Mouse (Mus musculus): ENCODE data around the gene Adam22. TPM values are rescaled to one million over a fixed set of nuclear protein-coding genes. Genes with fewer than 3 reads are reported as not detected.

The Adam22 gene
- polyA plus RNA-seq, 1 experiment from 2014 or later, result 3.7 TPM

DNA sequence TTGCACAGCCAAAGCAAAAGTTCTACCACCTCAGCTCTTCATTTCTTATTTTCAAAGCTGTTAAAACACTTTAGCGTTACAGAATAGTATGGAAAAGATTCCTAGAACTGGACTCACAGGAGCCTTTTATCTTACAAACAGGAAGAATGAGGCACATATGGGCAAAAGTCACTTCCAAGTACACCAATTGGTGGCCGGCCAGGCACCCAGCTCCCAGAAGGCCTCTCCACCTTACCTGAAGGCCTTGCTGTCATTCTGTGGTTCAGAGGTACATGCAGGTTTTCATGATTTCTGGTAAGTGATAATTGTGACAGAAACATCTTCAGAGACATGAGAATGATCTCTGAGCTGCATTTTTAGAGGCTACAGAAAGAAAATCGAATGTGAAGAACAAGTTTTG lies 24.7 kb downstream of the Adam22 start:
- no peak overlapping the region for H3K4me3 ChIP-seq (ENCODE audit: low read length)

DNA sequence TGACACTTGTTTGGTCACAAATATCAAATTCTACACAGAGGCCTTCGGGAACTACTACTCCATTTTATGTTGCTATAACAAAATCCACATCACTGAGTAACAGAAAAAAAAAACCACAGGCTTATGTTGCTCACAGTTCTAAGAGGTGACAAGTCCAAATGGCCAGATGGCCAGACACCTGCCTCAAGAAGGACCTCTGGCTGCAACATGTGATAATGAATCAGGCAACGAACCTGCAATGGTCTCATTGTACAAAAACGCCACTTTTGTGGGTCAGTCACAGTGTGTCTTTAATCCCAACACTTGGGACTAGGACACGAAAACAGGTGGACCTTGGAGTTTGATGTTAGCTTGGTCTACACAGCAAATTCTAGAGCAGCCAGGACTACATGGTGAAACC lies 26.3 kb downstream of the Adam22 start:
- Histone ChIP-seq H3K9ac (ENCODE audit: low read length) (no peak overlapping the region), H3K27ac (ENCODE audit: low read length) (no peak overlapping the region), H3K4me2 (ENCODE audit: low read depth, low read length) (no peak overlapping the region), H3K4me3 (ENCODE audit: low read length) (no peak overlapping the region), H3K27me3 (ENCODE audit: control insufficient read depth, insufficient read depth, low read depth, low read length) (no peaks in the 10 kb centered on the region), H3K4me1 (replicated peaks; ENCODE audit: control insufficient read depth, insufficient read depth, low read length) (no peaks in the 10 kb centered on the region), H3K36me3 (ENCODE audit: control insufficient read depth, insufficient read depth, low read length) (no peaks in the 10 kb centered on the region), H3K9me3 (ENCODE audit: control insufficient read depth, low read length) (no peaks in the 10 kb centered on the region)
- no peak for ATAC-seq (ENCODE audit: low read depth)
- WGBS, result 87% methylated on average over 4 of the region's 4 CpGs

More for the DNA sequence above, 24.7 kb downstream of the Adam22 start:
- Histone ChIP-seq H3K4me1 (replicated peaks; ENCODE audit: control insufficient read depth, insufficient read depth, low read length) (no peaks in the 10 kb centered on the region), H3K4me2 (ENCODE audit: low read depth, low read length) (no peak overlapping the region), H3K36me3 (ENCODE audit: control insufficient read depth, insufficient read depth, low read length) (no peaks in the 10 kb centered on the region), H3K9ac (ENCODE audit: low read length) (no peak overlapping the region), H3K9me3 (ENCODE audit: control insufficient read depth, low read length) (no peaks in the 10 kb centered on the region), H3K27me3 (ENCODE audit: control insufficient read depth, insufficient read depth, low read depth, low read length) (no peaks in the 10 kb centered on the region), H3K27ac (ENCODE audit: low read length) (no peak overlapping the region)
- 77% methylated on average over 3 of the region's 3 CpGs for WGBS
- no peak for ATAC-seq (ENCODE audit: low read depth)

DNA sequence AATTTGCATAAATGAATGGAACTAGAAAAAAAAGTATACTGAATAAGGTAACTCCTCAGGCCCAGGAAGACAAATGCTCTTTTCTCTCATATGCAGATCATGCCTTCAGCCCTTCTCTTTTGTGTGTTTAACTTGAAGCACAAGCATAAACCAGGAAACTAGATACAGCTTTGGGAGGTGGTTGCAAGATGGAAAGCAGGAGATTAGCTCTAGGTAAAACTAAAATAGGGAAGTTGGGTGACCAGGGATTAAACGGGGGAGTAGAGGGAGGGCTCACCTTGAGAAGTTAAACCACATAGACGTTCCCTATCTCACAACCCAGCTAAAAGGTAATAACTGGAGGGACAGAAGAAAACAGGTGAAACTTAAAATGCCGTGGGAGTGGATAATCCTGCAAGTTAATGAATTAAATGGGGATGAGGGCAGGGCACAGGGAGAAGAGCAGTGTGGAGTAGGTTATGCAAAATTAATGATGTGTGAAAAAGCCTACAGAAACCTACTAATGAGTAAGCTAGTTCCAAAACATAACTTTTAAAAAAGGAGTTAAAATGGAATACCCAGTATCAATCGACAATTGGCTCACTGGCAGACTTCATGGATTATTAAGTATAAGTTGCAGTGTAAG lies 40.2 kb downstream of the Adam22 start:
- Histone ChIP-seq H3K4me3 (ENCODE audit: low read length) (no peak overlapping the region), H3K4me2 (ENCODE audit: low read depth, low read length) (no peak overlapping the region), H3K9ac (ENCODE audit: low read length) (no peak overlapping the region), H3K9me3 (ENCODE audit: control insufficient read depth, low read length) (no peaks in the 10 kb centered on the region), H3K4me1 (replicated peaks; ENCODE audit: control insufficient read depth, insufficient read depth, low read length) (no peaks in the 10 kb centered on the region), H3K27me3 (ENCODE audit: control insufficient read depth, insufficient read depth, low read depth, low read length) (no peaks in the 10 kb centered on the region), H3K36me3 (ENCODE audit: control insufficient read depth, insufficient read depth, low read length) (no peaks in the 10 kb centered on the region), H3K27ac (ENCODE audit: low read length) (no peak overlapping the region)
- no peak for ATAC-seq (ENCODE audit: low read depth)
- 74% methylated on average over 4 of the region's 4 CpGs for WGBS

DNA sequence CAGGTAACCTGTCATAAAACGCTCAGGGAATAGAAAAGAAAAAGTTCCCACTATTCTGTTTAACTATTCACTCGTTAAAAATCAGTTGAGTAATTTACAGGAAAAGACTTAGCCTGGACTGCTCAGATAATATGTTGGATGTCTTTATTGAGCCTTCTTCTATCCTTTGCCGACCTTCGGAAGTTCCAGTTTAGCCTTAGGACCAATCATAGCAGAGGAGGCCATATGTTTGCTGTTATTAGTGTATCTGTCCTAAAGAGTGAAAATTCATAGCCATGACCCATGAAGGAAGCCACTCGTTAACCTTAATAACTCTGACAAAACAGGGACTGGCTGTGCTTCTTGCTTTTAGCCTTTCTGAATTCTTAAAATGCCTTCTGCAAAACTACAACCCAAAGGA lies 41.3 kb downstream of the Adam22 start:
- 82% methylated on average over 5 of the region's 5 CpGs for WGBS
- H3K4me1 ChIP-seq (replicated peaks; ENCODE audit: control insufficient read depth, insufficient read depth, low read length), result no peaks in the 10 kb centered on the region
- no peaks in the 10 kb centered on the region for H3K36me3 ChIP-seq (ENCODE audit: control insufficient read depth, insufficient read depth, low read length)
- H3K9me3 ChIP-seq (ENCODE audit: control insufficient read depth, low read length), result no peaks in the 10 kb centered on the region
- no peak overlapping the region for H3K4me3 ChIP-seq (ENCODE audit: low read length)
- H3K27ac ChIP-seq (ENCODE audit: low read length), result no peak overlapping the region
- no peak overlapping the region for H3K9ac ChIP-seq (ENCODE audit: low read length)
- ATAC-seq (ENCODE audit: low read depth), result no peak
- no peak overlapping the region for H3K4me2 ChIP-seq (ENCODE audit: low read depth, low read length)
- H3K27me3 ChIP-seq (ENCODE audit: control insufficient read depth, insufficient read depth, low read depth, low read length), result no peaks in the 10 kb centered on the region

DNA sequence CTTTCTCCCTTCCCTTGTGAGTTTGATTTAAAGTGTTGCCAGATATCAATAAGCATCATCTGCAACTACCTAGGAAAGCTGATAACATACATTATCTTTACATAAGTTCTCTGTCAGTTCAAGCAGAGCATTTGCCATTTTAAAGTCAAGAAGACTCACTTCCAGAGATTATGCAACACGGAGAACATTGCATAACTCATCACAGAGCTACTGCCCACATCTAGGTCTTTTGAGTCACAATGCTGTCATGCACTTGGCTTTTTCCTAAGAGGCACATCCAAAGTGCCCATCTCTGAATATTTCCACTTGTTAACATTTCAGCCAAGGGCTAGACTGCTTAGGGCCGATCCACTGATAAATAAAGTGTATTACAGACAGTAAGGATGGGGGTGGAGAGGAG lies 55.6 kb downstream of the Adam22 start:
- no peak overlapping the region for H3K4me3 ChIP-seq (ENCODE audit: low read length)
- ATAC-seq (ENCODE audit: low read depth), result no peak
- H3K9me3 ChIP-seq (ENCODE audit: control insufficient read depth, low read length), result no peaks in the 10 kb centered on the region
- H3K4me1 ChIP-seq (replicated peaks; ENCODE audit: control insufficient read depth, insufficient read depth, low read length), result no peaks in the 10 kb centered on the region
- no peak overlapping the region for H3K9ac ChIP-seq (ENCODE audit: low read length)
- no peak overlapping the region for H3K4me2 ChIP-seq (ENCODE audit: low read depth, low read length)
- no peaks in the 10 kb centered on the region for H3K27me3 ChIP-seq (ENCODE audit: control insufficient read depth, insufficient read depth, low read depth, low read length)
- WGBS, result 81% methylated on average over 2 of the region's 2 CpGs
- no peaks in the 10 kb centered on the region for H3K36me3 ChIP-seq (ENCODE audit: control insufficient read depth, insufficient read depth, low read length)
- H3K27ac ChIP-seq (ENCODE audit: low read length), result no peak overlapping the region

DNA sequence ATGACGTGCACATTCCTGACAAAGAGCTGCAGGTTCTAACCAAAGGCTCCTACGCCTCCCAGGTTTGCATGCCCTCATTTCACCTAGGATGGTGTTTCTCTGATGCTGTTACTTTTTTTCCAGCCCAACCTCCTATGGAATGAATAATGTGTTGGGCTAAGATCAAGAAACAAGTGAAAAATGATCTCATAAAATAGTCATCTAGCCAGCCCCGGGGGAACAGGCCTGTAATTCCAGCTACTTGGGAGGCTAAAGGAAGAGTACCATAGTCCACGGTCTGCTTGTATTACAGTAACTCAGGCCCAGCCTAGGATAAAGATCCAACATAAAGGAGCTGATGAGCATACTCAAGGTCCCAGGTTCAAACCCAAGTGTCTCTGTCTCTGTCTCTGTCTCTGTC lies 57.1 kb downstream of the Adam22 start:
- ATAC-seq (ENCODE audit: low read depth), result no peak
- Histone ChIP-seq H3K9me3 (ENCODE audit: control insufficient read depth, low read length) (no peaks in the 10 kb centered on the region), H3K9ac (ENCODE audit: low read length) (no peak overlapping the region), H3K4me1 (replicated peaks; ENCODE audit: control insufficient read depth, insufficient read depth, low read length) (no peaks in the 10 kb centered on the region), H3K4me2 (ENCODE audit: low read depth, low read length) (no peak overlapping the region), H3K4me3 (ENCODE audit: low read length) (no peak overlapping the region), H3K27ac (ENCODE audit: low read length) (no peak overlapping the region), H3K27me3 (ENCODE audit: control insufficient read depth, insufficient read depth, low read depth, low read length) (no peaks in the 10 kb centered on the region), H3K36me3 (ENCODE audit: control insufficient read depth, insufficient read depth, low read length) (no peaks in the 10 kb centered on the region)
- WGBS, result 67% methylated on average over 4 of the region's 4 CpGs

DNA sequence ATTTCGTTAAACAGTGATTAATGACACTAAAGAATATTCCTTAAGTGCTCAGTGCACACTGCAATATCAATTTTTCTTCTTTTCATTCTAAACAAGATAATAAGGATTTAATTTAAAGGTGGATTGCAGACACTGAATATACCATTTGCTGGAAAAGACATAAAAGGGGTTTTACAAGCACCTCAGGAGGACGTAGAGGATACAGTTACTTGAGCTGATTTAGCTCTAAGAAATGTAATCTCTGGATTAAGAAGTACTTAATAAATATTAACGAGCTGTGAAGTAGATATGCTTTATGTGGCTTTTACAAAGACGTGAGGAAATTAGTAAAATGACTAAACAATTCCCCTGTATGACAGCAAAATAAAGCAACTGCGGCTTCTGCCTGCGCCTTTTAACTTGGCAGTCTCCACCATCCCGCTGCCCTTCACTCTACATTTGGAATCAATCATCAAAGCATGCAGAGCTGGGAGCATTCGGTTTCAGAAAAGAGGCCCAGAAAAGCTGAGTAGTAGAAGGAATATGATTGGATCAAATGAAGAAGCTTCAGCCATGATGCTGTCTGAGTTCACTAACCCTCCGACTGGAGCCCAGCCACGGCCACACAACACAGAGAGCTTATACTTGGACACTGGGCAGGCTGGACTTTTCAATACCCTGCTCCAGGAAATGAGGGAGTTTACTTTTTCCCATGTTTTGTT lies 70.1 kb downstream of the Adam22 start:
- no peaks in the 10 kb centered on the region for H3K27me3 ChIP-seq (ENCODE audit: control insufficient read depth, insufficient read depth, low read depth, low read length)
- H3K36me3 ChIP-seq (ENCODE audit: control insufficient read depth, insufficient read depth, low read length), result no peaks in the 10 kb centered on the region
- no peak overlapping the region for H3K4me2 ChIP-seq (ENCODE audit: low read depth, low read length)
- WGBS, result 44% methylated on average over 10 of the region's 10 CpGs
- ATAC-seq (ENCODE audit: low read depth), result peak; percentile 45; the same call in 1 of the 2 replicates
- H3K9ac ChIP-seq (ENCODE audit: low read length), result no peak overlapping the region
- H3K4me1 ChIP-seq (replicated peaks; ENCODE audit: control insufficient read depth, insufficient read depth, low read length), result no peaks in the 10 kb centered on the region
- H3K4me3 ChIP-seq (ENCODE audit: low read length), result no peak overlapping the region
- no peak overlapping the region for H3K27ac ChIP-seq (ENCODE audit: low read length)
- no peaks in the 10 kb centered on the region for H3K9me3 ChIP-seq (ENCODE audit: control insufficient read depth, low read length)

DNA sequence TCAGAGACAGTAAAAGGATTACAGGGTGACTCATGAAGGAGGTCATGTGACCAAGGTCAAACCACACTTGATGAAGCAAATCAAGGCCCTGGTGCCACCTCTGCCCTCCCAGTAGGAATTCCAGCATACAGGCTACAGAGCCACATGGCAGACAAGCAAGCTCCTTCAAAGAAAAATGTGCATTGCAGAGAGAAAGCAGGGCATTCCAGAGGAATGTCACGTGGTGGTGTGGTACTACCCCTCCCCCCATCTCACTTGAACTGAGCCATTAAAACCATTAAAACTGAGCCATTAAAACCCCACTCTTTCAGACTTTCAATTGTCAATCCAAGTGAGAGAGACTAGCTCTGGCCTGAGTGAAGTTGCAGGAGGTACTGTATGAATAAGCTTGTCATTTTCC lies 74.7 kb downstream of the Adam22 start:
- H3K4me1 ChIP-seq (replicated peaks; ENCODE audit: control insufficient read depth, insufficient read depth, low read length), result no peaks in the 10 kb centered on the region
- H3K9ac ChIP-seq (ENCODE audit: low read length), result no peak overlapping the region
- 14% methylated on average over 1 of the region's 1 CpGs for WGBS
- no peaks in the 10 kb centered on the region for H3K27me3 ChIP-seq (ENCODE audit: control insufficient read depth, insufficient read depth, low read depth, low read length)
- no peak overlapping the region for H3K4me2 ChIP-seq (ENCODE audit: low read depth, low read length)
- no peak overlapping the region for H3K27ac ChIP-seq (ENCODE audit: low read length)
- peak; percentile 47; the same call in 1 of the 2 replicates for ATAC-seq (ENCODE audit: low read depth)
- no peaks in the 10 kb centered on the region for H3K36me3 ChIP-seq (ENCODE audit: control insufficient read depth, insufficient read depth, low read length)
- no peaks in the 10 kb centered on the region for H3K9me3 ChIP-seq (ENCODE audit: control insufficient read depth, low read length)
- H3K4me3 ChIP-seq (ENCODE audit: low read length), result no peak overlapping the region

DNA sequence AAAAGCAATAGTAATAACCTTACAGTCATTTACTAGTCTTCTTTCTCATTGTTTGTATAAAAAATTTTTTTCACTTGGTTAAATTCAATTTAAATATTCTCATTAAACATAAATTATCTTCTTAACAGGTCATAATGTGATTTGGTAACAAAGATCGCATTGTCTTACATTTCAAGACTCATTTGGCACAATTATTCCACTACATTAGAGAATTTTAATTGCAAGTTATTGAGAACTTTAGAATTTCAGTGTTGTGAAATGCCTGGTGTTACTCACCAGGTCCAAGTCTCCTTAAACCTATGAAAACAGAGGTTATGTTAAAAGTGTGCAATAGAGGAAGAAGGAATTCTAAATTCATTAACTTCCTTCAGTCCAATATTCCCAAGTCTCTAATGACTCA lies 76.5 kb downstream of the Adam22 start:
- H3K9ac ChIP-seq (ENCODE audit: low read length), result no peak overlapping the region
- H3K27me3 ChIP-seq (ENCODE audit: control insufficient read depth, insufficient read depth, low read depth, low read length), result no peaks in the 10 kb centered on the region
- H3K4me1 ChIP-seq (replicated peaks; ENCODE audit: control insufficient read depth, insufficient read depth, low read length), result no peaks in the 10 kb centered on the region
- H3K4me2 ChIP-seq (ENCODE audit: low read depth, low read length), result no peak overlapping the region
- no peaks in the 10 kb centered on the region for H3K36me3 ChIP-seq (ENCODE audit: control insufficient read depth, insufficient read depth, low read length)
- no peaks in the 10 kb centered on the region for H3K9me3 ChIP-seq (ENCODE audit: control insufficient read depth, low read length)
- 82% methylated on average over 1 of the region's 1 CpGs for WGBS
- no peak overlapping the region for H3K4me3 ChIP-seq (ENCODE audit: low read length)
- H3K27ac ChIP-seq (ENCODE audit: low read length), result no peak overlapping the region
- ATAC-seq (ENCODE audit: low read depth), result no peak

Data from lung, embryonic 16.5 days (tissue).